Mouse (Mus musculus): Measurements from ENCODE around the gene Cd207.
"Not testable (repeated sequence)": the region's sequence is repeated elsewhere in the genome, so short reads cannot be mapped to it uniquely, and the experiment has no call there.

The Cd207 gene

GRCm38 (mm10) chr6:83697932-83698331 is 20.3 kb upstream of the Cd207 start:
- DNase-seq = no peak

GRCm38 (mm10) chr6:83696684-83697083 is 19.0 kb upstream of the Cd207 start:
- no peak for DNase-seq

GRCm38 (mm10) chr6:83695731-83696130 is 18.1 kb upstream of the Cd207 start:
- no peak for DNase-seq

- DNase-seq = peak; percentile 76
Observed at GRCm38 (mm10) chr6:83693835-83694234, 16.2 kb upstream of the Cd207 start.

- no peak for DNase-seq
Observed at GRCm38 (mm10) chr6:83692962-83693361, 15.3 kb upstream of the Cd207 start.

GRCm38 (mm10) chr6:83690936-83691335 is 13.3 kb upstream of the Cd207 start:
- DNase-seq = no peak

- peak; percentile 69 for DNase-seq
Observed at GRCm38 (mm10) chr6:83690277-83690676, 12.6 kb upstream of the Cd207 start.

GRCm38 (mm10) chr6:83689374-83689773 is 11.7 kb upstream of the Cd207 start:
- DNase-seq = no peak

GRCm38 (mm10) chr6:83673395-83673794 is 4.3 kb downstream of the Cd207 start:
- peak; percentile 87 for DNase-seq

- DNase-seq = no peak
Observed at GRCm38 (mm10) chr6:83665009-83665408, 12.6 kb downstream of the Cd207 start.

GRCm38 (mm10) chr6:83660821-83661220 is 16.8 kb downstream of the Cd207 start:
- no peak for DNase-seq

GRCm38 (mm10) chr6:83656087-83656486 is 21.6 kb downstream of the Cd207 start, which contains the start of gene Clec4f:
Gene Clec4f (minus strand): TSS chr6:83656187.
- DNase-seq = no peak

- DNase-seq = no peak
Observed at GRCm38 (mm10) chr6:83646715-83647114, 30.9 kb downstream of the Cd207 start.

GRCm38 (mm10) chr6:83635329-83635728 is 42.3 kb downstream of the Cd207 start:
- DNase-seq = no peak

GRCm38 (mm10) chr6:83634631-83635030 is 43.0 kb downstream of the Cd207 start:
- not testable (repeated sequence) for DNase-seq

GRCm38 (mm10) chr6:83634106-83634505 is 43.6 kb downstream of the Cd207 start:
- peak; percentile 20 for DNase-seq

GRCm38 (mm10) chr6:83631815-83632214 is 45.8 kb downstream of the Cd207 start:
- DNase-seq = no peak

- no peak for DNase-seq
Observed at GRCm38 (mm10) chr6:83626781-83627180, 50.9 kb downstream of the Cd207 start.

All from kidney, postnatal 10 days (tissue).